Comparison of ENCODE assay signal across 21 mouse cellular contexts in genomic region chr19:32333544-32333943, GRCm38 (mm10).
"Had no signal": no experiment of that assay in that cellular context is flagged by ENCODE, and none has a peak within 500 bp of the region (broad histone marks: within the 10 kb centered on the region; RNA-seq: fewer than 3 reads in every experiment).

No protein-coding gene starts in this region.

- DNase-seq: liver, postnatal 0 days; lung, adult 2 months; lung, postnatal 14 days; lung, postnatal 36 days; retina, postnatal 1 day; right cerebral cortex, adult 18-20 months; right cerebral cortex, postnatal 25 days; right cerebral cortex, postnatal 4 days; spleen, adult 18-20 months; thymus, adult 18-20 months; thymus, postnatal 14 days; thymus, postnatal 36 days had no signal

- H3K9ac ChIP-seq: liver, embryonic 15.5 days; liver, postnatal 0 days; lung, embryonic 15.5 days; midbrain, embryonic 13.5 days; midbrain, embryonic 15.5 days; neural tube, embryonic 13.5 days; neural tube, embryonic 15.5 days had no signal

- H3K4me2 ChIP-seq: liver, embryonic 15.5 days; lung, embryonic 15.5 days; midbrain, embryonic 11.5 days; midbrain, embryonic 13.5 days; midbrain, embryonic 15.5 days; neural tube, embryonic 13.5 days; neural tube, embryonic 15.5 days had no signal

- H3K4me1 ChIP-seq: midbrain, embryonic 13.5 days; midbrain, embryonic 15.5 days; neural tube, embryonic 15.5 days had no signal

- H3K9me3 ChIP-seq: liver, embryonic 15.5 days; lung, embryonic 15.5 days; midbrain, embryonic 13.5 days; midbrain, embryonic 15.5 days; neural tube, embryonic 13.5 days; neural tube, embryonic 15.5 days had no signal

- ATAC-seq: liver, postnatal 0 days; lung, postnatal 0 days; midbrain, embryonic 13.5 days; midbrain, embryonic 15.5 days had no signal

- H3K4me3 ChIP-seq: liver, embryonic 15.5 days; lung, embryonic 15.5 days; midbrain, embryonic 13.5 days; midbrain, embryonic 15.5 days; neural tube, embryonic 13.5 days; neural tube, embryonic 15.5 days had no signal

- H3K27me3 ChIP-seq: liver, embryonic 15.5 days; lung, embryonic 15.5 days; midbrain, embryonic 13.5 days; midbrain, embryonic 15.5 days; neural tube, embryonic 13.5 days; neural tube, embryonic 15.5 days had no signal

- H3K27ac ChIP-seq: liver, embryonic 15.5 days; lung, embryonic 15.5 days; macrophage; midbrain, embryonic 13.5 days; midbrain, embryonic 15.5 days; neural tube, embryonic 13.5 days; neural tube, embryonic 15.5 days had no signal

- H3K36me3 ChIP-seq: liver, embryonic 15.5 days; lung, embryonic 15.5 days; midbrain, embryonic 13.5 days; midbrain, embryonic 15.5 days; neural tube, embryonic 13.5 days; neural tube, embryonic 15.5 days had no signal
